Mouse (Mus musculus): ENCODE results near the gene Lpar2. TPM values are rescaled to one million over a fixed set of nuclear protein-coding genes. Genes with fewer than 3 reads are reported as not detected.

Gene Lpar2
- 2.7 TPM for polyA plus RNA-seq (2014; fragmentation: Illumina TruSeq; extraction: RNeasy Lipid Tissue Mini Kit (QIAGEN cat#74804))

DNA sequence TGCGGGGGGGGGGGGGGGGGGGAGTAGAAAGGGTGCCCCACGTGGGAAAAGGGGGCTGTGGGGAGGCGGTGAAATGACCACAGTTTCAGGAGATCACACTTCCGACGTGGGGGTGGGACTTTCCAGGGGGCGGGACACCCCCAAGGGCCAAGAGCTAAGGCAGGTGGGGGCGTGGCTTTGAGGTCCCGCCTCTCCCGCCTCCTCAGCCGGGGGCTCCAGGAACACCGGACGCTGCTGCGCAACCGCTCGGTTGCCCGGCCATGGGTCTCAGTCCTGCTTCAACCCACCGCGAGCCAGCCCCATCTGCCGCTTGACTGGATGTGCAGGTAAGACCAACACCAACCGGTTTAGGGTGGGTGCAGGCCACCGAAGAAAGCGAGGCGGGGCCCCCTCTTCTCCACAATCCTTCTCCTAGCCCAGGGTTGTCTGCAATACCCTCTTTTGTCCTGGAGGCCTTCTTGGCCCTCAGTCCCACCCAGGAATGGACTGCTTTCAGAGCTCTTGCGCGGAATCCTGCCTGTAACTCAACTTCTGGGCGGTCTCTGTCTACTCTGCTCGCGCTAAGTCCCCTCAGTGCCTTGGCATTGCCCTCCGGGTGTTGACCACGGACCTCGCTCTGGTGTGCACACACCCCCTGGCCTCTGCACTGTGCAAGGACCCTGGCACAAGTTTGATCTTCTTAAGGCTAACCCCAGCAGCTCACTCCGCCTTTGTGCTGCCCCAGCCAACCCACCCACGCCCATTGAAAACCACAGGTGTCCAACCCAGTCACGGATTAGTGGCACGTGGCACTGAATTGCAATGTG is at the start of gene Lpar2:
Gene Lpar2 (plus strand): TSS at position 44 of the 806 bp plus-strand sequence.

DNA sequence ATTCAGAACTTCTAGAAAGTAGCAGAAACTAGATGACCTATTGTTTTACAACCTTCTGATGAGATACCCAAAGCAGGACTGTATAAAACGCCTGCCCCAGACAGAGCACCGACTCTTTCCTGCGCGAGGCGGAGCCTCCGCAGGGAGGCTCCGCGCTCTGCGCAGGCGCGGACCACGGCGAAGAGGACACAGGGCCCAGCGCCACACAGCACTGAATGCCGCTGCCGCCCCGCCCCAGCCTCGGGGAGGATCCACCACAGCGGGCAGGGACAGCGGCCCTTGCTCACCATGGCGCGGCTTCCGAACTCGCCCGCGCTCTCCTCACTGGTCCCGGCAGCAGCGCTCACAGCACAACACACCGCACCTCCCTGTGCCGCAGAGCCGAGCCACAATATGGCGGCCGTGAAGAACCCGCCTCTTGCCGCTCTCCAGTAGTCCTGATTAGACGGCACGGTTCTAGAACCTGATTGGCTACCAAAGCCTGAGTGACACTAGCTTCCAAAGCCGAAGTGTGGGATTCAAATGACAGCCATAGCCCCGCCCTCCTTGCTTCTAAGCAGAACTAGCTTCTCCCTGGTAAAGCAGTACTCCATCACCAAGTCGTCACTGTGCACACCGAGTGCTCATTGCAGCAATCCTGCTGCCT is 47.6 kb upstream of the Lpar2 start, which contains the start of gene Gm20422:
Gene Gm20422 (minus strand): TSS at position 384 of the 646 bp plus-strand sequence.

DNA sequence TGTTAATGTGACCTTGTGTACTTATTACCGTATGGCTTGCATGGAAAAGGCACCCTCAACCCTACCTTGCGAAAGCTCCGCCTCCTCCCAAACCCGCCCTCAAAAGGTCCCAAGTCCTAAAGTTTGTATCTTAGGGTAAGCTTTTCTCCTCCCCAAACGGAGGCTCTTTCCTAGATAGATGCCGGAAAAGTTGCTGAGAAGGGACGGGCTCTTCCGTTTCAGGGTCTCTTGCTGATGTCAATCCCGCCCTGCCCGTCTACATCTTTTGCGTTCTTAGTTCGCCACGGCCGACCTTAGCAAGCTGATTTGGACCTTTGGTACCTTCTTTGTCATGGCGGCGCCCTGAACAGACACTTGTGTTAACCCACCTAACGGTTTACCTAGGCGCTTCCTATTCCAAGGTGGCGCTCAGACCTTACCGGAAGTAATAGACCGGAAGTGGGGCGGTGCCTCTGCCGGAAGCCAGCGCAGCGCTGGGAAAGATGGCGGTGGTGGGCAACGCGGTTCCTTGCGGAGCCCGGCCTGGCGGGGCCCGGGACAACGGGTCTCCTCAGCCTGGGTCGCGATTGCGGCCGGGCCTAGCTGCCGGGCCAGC is 31.4 kb upstream of the Lpar2 start, which contains the start of the genes Atp13a1 and Zfp866:
Gene Atp13a1 (plus strand): TSS at position 391 of the 595 bp plus-strand sequence.
Gene Zfp866 (minus strand): TSS at position 406 of the 595 bp plus-strand sequence.

DNA sequence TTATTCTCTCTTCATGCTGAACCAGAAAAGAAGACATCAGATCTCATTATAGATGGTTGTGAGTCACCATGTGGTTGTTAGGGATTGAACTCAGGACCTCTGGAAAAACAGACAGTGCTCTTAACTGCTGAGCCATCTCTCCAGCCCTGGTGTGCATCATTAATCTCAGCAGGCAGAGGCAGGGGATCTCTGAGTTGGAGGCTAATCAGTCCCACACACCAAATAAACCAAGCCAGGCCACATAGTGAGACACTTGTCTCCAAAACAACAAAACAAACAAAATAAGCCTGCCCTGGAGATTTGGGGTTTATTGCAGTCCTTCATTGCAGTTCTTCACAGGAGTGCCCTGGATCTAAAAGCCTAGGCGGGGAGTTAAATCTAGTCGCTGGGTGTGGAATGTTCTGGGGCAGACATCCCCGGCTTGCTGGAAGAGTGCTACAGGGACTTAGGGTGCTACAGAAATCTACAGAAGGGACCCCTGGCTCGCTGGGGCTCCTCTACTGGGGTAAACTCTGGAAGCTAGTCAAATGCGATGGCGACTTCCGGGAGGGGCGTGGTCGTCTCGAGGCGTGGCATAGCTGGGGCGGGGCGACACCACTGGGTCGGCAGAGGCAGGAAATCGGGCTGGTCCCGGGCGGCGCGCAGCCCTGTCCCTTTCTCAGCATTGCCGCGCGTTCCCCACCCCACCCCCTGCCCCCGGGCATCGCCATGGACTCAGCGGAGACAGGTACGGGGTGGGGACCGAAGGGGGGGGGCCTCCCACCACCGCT is 13.9 kb upstream of the Lpar2 start, which contains the start of gene Gmip:
Gene Gmip (plus strand): TSS at position 586 of the 770 bp plus-strand sequence.

GRCm38 (mm10) chr8:69832298-69832853 is 10.1 kb downstream of the Lpar2 start, which contains the start of gene Pbx4:
Gene Pbx4 (plus strand): TSS chr8:69832491.

Other genes starting within 250 kb of the Lpar2 start
- 72.6 TPM for gene Zfp868, start 196.9 kb upstream of the Lpar2 start, polyA plus RNA-seq (2014; fragmentation: Illumina TruSeq; extraction: RNeasy Lipid Tissue Mini Kit (QIAGEN cat#74804))
- 22.3 TPM for gene Zfp964, start 167.9 kb upstream of the Lpar2 start, polyA plus RNA-seq (2014; fragmentation: Illumina TruSeq; extraction: RNeasy Lipid Tissue Mini Kit (QIAGEN cat#74804))
- gene Zfp869, start 111.7 kb upstream of the Lpar2 start, polyA plus RNA-seq (2014; fragmentation: Illumina TruSeq; extraction: RNeasy Lipid Tissue Mini Kit (QIAGEN cat#74804)): 74.4 TPM
- 16.9 TPM for gene Zfp963, start 72.5 kb upstream of the Lpar2 start, polyA plus RNA-seq (2014; fragmentation: Illumina TruSeq; extraction: RNeasy Lipid Tissue Mini Kit (QIAGEN cat#74804))
- gene Gm20422, start 47.5 kb upstream of the Lpar2 start, polyA plus RNA-seq (2014; fragmentation: Illumina TruSeq; extraction: RNeasy Lipid Tissue Mini Kit (QIAGEN cat#74804)): not detected
- 1.3 TPM for gene Atp13a1, start 31.3 kb upstream of the Lpar2 start, polyA plus RNA-seq (2014; fragmentation: Illumina TruSeq; extraction: RNeasy Lipid Tissue Mini Kit (QIAGEN cat#74804))
- 70.2 TPM for gene Zfp866, start 31.3 kb upstream of the Lpar2 start, polyA plus RNA-seq (2014; fragmentation: Illumina TruSeq; extraction: RNeasy Lipid Tissue Mini Kit (QIAGEN cat#74804))
- 1.9 TPM for gene Gmip, start 13.8 kb upstream of the Lpar2 start, polyA plus RNA-seq (2014; fragmentation: Illumina TruSeq; extraction: RNeasy Lipid Tissue Mini Kit (QIAGEN cat#74804))
- 0.91 TPM for gene Pbx4, start 10.1 kb downstream of the Lpar2 start, polyA plus RNA-seq (2014; fragmentation: Illumina TruSeq; extraction: RNeasy Lipid Tissue Mini Kit (QIAGEN cat#74804))
- gene Cilp2, start 65.3 kb downstream of the Lpar2 start, polyA plus RNA-seq (2014; fragmentation: Illumina TruSeq; extraction: RNeasy Lipid Tissue Mini Kit (QIAGEN cat#74804)): not detected
- not detected for gene Tssk6, start 79.8 kb downstream of the Lpar2 start, polyA plus RNA-seq (2014; fragmentation: Illumina TruSeq; extraction: RNeasy Lipid Tissue Mini Kit (QIAGEN cat#74804))
- gene Ndufa13, start 80.1 kb downstream of the Lpar2 start, polyA plus RNA-seq (2014; fragmentation: Illumina TruSeq; extraction: RNeasy Lipid Tissue Mini Kit (QIAGEN cat#74804)): not detected
- gene Yjefn3, start 80.3 kb downstream of the Lpar2 start, polyA plus RNA-seq (2014; fragmentation: Illumina TruSeq; extraction: RNeasy Lipid Tissue Mini Kit (QIAGEN cat#74804)): not detected
- 8.7 TPM for gene Gatad2a, start 174.0 kb downstream of the Lpar2 start, polyA plus RNA-seq (2014; fragmentation: Illumina TruSeq; extraction: RNeasy Lipid Tissue Mini Kit (QIAGEN cat#74804))
- 8.2 TPM for gene Mau2, start 220.3 kb downstream of the Lpar2 start, polyA plus RNA-seq (2014; fragmentation: Illumina TruSeq; extraction: RNeasy Lipid Tissue Mini Kit (QIAGEN cat#74804))
- 5.0 TPM for gene Sugp1, start 220.4 kb downstream of the Lpar2 start, polyA plus RNA-seq (2014; fragmentation: Illumina TruSeq; extraction: RNeasy Lipid Tissue Mini Kit (QIAGEN cat#74804))

Data from ovary, adult 10 weeks (tissue).